In the genomic region with DNA sequence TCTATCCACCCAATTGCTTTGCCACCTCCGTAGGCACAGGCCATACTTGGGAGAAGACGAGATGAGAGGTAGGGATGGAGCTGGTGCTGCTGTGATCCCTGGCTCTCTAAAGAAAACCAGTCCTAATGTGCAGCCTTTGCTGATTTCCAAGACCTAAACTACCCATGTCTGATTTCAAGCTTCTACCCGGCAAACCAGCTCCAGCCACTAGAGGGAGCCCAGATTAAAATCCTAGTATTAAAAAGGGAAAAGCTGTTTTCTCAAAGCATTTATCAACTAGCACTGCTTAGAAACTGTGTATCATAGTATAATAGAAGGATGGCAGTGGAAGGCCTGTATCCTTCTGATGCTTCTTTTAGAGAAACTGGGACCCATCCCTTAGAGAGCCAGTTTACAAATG, we compare ENCODE assay signal across 9 mouse cellular contexts. TPM values are rescaled to one million over a fixed set of nuclear protein-coding genes. Genes with fewer than 3 reads are reported as not detected.
DNase-seq lines count a peak whose midpoint lies in the region; ATAC-seq and TF ChIP-seq lines count a peak whose summit lies in the region.
"Had no signal": no experiment of that assay in that cellular context is flagged by ENCODE, and none has a peak within 500 bp of the region (broad histone marks: within the 10 kb centered on the region; RNA-seq: fewer than 3 reads in every experiment).

No protein-coding gene starts in this region.

- ATAC-seq in stomach, postnatal 0 days (ENCODE audit: low FRiP score, low TSS enrichment) = no peak

- WGBS in lung, adult 2 months = 32% methylated on average over 3 of the region's 3 CpGs
- WGBS in stomach, postnatal 0 days = 37% methylated on average over 3 of the region's 3 CpGs

- no peaks in the 10 kb centered on the region for H3K27me3 ChIP-seq in stomach, postnatal 0 days (ENCODE audit: control insufficient read depth, insufficient read depth, low read length)
- H3K27me3 ChIP-seq: hindbrain, embryonic 15.5 days had no signal

- H3K4me1 ChIP-seq in lung, adult 2 months (ENCODE audit: control insufficient read depth, insufficient read depth, low read length) = no peaks in the 10 kb centered on the region
- H3K4me1 ChIP-seq in stomach, postnatal 0 days (replicated peaks; ENCODE audit: control insufficient read depth, insufficient read depth) = peaks cover 2% of the 10 kb centered on the region; the same call in 1 of the 2 replicates

- no peak overlapping the region for H3K9ac ChIP-seq in stomach, postnatal 0 days (ENCODE audit: low read length)
- H3K9ac ChIP-seq: hindbrain, embryonic 15.5 days had no signal

- TF ChIP-seq CTCF in lung, adult 2 months (IDR thresholded peaks at IDR 0.05; ENCODE audit: insufficient read depth, low read length) = peak; percentile 22; the same call in 1 of the 2 replicates
- peak; percentile 77 for TF ChIP-seq CTCF in stomach, postnatal 0 days (IDR thresholded peaks at IDR 0.05; ENCODE audit: low read depth)

- H3K9me3 ChIP-seq in stomach, postnatal 0 days (ENCODE audit: control insufficient read depth, low read length) = no peaks in the 10 kb centered on the region
- H3K9me3 ChIP-seq: hindbrain, embryonic 15.5 days had no signal

- no peak for TF ChIP-seq EP300 in stomach, postnatal 0 days (optimal IDR thresholded peaks at IDR 0.05)

- no peak overlapping the region for H3K4me2 ChIP-seq in stomach, postnatal 0 days (replicated peaks; ENCODE audit: low read depth)
- H3K4me2 ChIP-seq: hindbrain, embryonic 15.5 days had no signal

- no peak for TF ChIP-seq POLR2A in lung, adult 2 months (IDR thresholded peaks at IDR 0.05; ENCODE audit: borderline replicate concordance, extremely low read depth, low read depth, low read length)

- H3K4me3 ChIP-seq in lung, adult 2 months (replicated peaks; ENCODE audit: extremely low read depth, low read depth, low read length) = no peak overlapping the region
- no peak overlapping the region for H3K4me3 ChIP-seq in stomach, postnatal 0 days (ENCODE audit: low read depth, low read length)
- H3K4me3 ChIP-seq: hindbrain, embryonic 15.5 days had no signal

- no peak overlapping the region for H3K27ac ChIP-seq in stomach, postnatal 0 days (replicated peaks)
- H3K27ac ChIP-seq: hindbrain, embryonic 15.5 days had no signal

- no peaks in the 10 kb centered on the region for H3K36me3 ChIP-seq in stomach, postnatal 0 days (ENCODE audit: control insufficient read depth, insufficient read depth, low read length)
- H3K36me3 ChIP-seq: hindbrain, embryonic 15.5 days had no signal

- peak; percentile 46 to 80 for DNase-seq in heart, adult 18-20 months
- no peak for DNase-seq in heart, adult 11 months
- peak; percentile 72 for DNase-seq in 3T3-L1 (ENCODE audit: low read depth, low spot score)
- DNase-seq in adrenal gland, postnatal 10 days = peak; percentile 69
- DNase-seq in embryo, embryonic 11 days = peak; percentile 53
- DNase-seq in kidney, postnatal 10 days = peak; percentile 69
- DNase-seq in lung, adult 2 months = peak; percentile 36
- DNase-seq in stomach, postnatal 0 days (ENCODE audit: low spot score) = peak; percentile 35

RNA-seq across cellular contexts. Expression of a gene that starts 5.0 kb away (rescaled TPM):
- total RNA-seq in heart, adult 18-20 months (2021) = 10 to 100 TPM; 23.7 to 26.6 TPM
- 10 to 100 TPM; 36.1 to 42.8 TPM for total RNA-seq in adrenal gland, postnatal 10 days (2021)
- 8.2 and 10.0 TPM in 2 replicates for polyA plus RNA-seq in lung, adult 2 months (2012; rRNA removed)
- polyA plus RNA-seq in stomach, postnatal 0 days (2015; fragmentation: Nextera tagmentation; extraction: Ambion mirVana) = 3.6 and 3.7 TPM in 2 replicates
